Mouse (Mus musculus) 3T3-L1 (cell line): Measurements from ENCODE around the gene Xdh.
"Not testable (repeated sequence)": the region's sequence is repeated elsewhere in the genome, so short reads cannot be mapped to it uniquely, and the experiment has no call there.

ENCODE experiments used
- DNase-seq: peaks from one replicate; pipeline ENCODE4 v3.0.0-alpha.2; 2015; ENCODE audit warnings: low read depth, low spot score

Gene Xdh

DNA sequence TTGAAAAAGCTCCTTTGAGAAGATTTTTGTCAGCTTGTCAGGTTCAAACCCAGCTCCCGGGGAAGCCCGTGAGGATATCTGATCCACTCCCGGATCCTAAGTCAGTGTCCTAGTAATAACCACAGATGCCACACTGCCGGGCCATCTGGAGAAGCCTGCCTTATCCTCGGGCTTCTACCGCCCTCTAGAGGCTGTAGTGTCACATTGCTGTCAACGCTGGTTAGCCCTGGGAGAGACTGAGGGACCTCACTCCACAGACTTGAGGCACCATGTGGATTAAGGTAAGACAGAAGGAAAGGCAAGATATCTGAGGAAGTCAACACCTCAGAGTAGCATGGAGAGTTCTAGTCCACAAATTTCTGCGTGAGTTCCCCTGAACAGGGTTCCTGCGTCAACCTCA is 67.8 kb downstream of the Xdh start:
- DNase-seq: peak; percentile 90

DNA sequence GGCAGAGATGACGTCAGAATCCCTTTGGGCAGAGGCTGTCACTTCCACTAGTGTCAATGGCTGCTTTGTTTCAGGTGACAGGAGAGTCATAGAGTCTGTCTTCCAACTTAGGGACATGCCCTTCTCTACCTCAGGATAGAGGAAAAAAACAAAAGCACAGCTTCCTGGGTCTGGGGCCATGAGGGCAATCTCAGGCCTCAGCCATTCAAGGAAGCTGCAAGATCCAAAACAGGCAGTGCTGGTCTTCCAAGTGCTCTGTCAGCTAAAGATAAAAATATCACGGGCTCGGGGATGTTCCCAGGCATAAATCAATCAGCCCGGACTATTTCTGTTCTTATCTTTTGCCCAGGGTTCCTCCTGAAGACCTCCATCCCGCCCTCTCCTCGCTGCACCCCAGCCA is 68.7 kb downstream of the Xdh start:
- DNase-seq: no peak

DNA sequence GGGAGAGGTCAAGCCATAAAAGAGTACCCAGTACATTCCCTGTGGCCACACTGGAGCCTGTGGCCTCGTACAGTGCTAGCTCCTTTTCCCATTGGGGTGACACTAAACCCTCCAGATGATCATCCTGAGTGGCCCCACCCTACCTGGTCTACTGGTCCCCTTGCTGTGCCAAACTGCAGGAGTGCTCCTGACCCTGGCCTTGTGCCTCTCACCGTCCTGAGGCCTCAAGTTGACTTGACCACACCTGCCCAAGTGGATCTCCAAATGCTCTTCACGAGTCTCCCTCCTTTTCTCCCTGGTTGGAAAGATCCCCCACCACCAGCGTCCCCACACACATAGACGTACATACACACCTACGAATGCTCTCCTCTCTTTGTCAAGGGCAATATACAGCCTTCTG is 69.7 kb downstream of the Xdh start:
- no peak for DNase-seq

DNA sequence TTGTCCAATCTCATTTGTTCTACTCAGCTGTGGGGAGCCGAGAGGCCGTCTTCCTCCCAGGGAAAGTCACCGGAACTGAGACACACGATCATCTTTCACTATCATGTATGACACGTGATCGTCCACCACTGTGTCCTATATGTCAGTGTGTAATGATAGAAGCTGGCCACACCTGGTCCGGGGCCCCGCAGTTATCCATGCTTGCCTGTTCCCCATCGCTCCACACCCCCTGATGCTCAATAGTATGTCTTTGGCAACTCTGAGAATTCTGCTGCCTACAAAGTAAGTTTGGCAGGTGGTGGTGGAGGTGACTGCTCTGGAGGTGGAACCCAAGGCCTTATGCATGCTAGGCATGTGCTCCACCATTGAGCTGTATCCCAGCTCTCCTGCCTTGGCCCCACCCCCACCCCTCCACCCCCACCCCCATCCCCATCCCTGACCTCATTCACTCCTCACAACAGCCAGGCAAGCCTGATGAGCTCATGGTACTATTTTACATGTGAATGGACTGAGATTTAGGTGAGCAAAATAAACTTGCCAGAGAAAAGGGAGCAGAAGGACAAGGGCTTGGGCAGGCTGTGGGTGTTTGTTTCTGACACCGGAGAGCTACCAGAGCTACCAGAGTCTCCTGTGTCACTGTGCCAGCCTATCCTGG is 70.6 kb downstream of the Xdh start:
- DNase-seq: no peak

DNA sequence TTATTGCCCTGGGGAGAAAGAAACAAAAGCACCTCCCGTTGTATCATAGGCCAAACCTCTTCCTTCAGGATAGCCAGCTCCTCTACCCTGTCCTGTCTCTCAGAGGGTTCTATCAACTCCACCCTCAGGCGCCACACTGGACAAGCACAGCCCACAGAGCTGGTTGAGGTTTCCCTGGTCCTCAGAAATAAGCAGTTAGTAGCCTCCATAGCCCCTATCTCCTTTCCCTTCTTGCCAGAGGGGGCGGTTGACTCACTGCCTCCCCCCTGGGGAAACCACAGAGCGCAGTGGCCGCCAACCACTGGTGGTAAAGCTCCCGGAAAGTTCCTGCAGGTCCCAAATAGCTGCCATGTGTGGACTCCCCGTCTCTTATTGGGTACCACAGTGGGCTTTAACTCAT is 74.3 kb downstream of the Xdh start:
- no peak for DNase-seq

DNA sequence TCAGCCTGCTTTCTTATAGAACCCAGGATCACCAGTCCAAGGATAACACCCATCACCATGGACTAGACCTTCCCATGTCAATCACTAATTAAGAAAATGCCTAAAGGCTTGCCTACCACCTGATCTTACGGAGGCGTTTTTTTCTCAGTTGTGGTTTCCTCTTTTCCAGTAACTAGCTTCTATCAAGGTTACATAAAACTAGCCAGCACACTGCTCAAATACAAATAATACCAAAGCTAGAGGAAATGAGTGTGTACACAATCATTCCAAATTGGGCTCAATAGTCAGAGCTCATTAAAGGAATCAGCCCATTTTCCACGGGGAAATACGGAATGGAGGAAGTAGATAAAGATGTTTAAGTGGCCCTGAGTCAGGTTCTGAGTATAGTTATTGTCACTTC is 74.7 kb downstream of the Xdh start:
- no peak for DNase-seq

DNA sequence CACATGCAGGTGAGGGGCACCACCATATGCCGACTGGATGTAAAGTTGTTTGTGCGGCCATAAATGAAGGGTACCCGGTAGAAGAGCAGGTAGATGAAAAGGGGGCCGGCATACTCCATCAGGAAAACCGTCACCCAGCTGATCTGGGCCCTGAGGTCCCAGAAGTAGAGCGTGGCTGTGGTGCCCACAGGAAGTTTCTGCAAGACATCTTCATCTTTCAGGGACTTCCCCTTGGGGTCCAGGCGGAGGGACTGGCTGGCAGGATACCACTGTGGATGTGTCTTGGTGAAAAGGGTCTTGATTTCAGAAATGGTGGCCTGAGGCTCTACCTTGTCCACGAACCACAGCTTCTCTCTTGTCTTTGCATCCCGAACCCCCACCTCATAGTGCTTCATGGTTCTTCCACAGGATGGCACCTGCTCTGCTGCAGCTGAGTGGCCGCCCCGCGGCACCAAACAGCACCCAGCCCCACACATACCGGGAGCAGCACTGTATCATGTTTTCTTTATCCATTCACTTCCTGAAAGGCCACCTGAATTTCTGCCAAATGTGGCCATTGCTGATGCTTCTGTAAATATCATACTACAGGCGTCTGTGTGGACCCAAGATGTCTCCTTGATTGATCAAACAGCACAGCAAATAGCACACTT is 78.9 kb downstream of the Xdh start:
- DNase-seq: no peak

DNA sequence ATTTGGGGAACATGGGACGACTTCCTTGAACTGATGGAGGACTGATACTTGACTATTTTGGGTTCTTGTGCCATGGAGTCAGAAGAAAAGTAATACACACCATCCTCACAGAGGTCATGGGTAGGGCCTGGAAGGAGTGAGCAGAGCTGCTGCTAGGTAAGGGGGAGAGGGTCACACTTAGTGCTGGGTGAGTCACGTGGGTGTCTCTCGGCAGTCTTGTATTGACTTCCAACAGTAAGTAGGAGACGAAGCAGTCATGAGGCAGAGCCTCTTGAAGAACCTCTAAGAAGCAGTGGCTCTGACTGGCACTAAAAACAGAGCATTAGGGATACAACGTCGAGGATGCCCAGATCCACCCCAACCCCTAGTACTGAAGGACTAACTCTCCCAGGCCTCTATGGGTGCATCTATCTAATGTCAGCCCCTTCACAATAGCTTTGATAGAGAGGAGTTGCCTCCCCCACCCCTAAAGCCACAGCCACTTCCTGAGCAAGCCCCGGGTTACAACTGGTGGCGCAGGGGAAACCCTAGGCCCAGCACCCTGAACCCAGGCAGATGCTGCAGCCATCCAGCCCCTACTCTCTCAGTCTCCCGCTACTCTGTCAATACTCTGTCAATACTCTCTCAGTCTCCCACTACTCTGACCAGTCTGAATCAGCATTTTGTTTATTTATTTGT is 80.8 kb downstream of the Xdh start:
- DNase-seq: no peak

DNA sequence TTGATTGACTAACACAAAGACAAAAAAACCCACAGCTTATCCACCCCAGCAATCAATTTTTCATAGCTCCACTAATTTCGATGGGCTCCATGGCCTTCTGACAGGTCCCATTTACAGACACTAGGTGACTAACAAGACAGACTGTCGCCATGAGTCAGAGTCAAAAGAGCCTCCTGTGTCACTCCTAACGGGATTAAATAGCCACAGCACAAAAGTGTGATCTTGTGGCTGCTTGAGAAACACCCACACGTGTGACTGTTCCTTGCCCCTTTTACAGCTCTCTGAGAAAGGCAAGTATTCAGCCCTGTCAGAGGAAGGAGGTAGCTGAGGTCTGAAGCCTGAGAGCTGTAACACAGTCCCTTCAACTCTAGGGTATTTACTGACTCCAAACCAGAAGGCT is 96.3 kb downstream of the Xdh start:
- peak; percentile 36 for DNase-seq

DNA sequence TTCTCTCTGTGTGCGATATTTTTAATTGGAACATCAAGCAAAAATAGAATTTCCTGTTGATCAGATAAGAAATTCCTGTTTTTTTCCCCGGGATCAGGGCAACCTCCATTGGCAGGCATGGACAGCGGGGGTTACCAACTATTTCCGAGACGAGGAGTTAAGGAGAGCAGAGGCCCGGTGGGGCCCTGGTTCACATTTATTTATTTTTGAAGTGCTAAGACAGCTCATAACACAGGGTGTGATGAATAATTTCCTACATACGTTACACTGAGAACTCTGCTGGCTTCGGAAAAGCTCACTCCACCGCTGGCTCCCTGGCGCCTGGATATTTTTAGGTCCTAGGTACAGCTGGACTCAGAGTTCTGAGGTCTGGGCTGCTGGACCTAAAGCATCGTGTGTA is 97.0 kb downstream of the Xdh start:
- no peak for DNase-seq

DNA sequence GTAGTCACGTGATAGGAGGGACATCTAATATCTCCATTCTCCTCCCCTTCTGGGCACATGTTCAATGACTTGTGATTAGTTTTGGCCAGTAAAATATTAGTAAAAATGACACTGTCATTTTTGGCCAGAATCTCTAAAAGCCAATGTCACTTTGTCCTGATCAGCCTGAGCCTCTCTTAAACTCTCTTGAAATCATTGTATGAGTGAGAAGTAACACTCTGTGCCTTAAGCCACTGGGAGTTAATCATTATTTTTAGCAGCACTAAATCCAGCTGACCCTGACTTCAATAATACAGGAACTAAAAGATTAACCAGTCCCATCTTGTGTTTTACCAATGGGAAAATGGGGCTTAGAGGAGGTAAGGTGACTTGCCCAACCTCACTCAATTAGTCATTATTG is 102.6 kb downstream of the Xdh start:
- DNase-seq: no peak

DNA sequence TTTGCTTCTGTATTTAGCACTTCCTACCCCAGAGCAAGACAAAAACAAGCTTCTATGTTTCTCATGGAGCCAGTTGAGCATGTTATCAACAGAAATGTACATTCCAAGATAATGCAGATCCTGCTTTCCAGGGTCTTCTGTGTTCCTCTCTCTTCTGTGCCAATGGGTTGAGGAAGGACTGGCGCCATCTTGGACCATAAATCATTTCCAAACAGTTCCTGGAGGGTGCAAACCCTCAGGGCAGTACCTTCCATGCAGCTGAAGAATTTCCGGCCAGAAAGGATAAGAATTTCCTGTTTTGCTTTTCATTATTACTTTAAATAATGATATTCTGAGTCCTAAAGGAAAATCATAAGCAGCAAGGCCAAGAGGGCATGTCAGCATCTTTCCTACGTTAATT is 104.4 kb downstream of the Xdh start:
- no peak for DNase-seq

DNA sequence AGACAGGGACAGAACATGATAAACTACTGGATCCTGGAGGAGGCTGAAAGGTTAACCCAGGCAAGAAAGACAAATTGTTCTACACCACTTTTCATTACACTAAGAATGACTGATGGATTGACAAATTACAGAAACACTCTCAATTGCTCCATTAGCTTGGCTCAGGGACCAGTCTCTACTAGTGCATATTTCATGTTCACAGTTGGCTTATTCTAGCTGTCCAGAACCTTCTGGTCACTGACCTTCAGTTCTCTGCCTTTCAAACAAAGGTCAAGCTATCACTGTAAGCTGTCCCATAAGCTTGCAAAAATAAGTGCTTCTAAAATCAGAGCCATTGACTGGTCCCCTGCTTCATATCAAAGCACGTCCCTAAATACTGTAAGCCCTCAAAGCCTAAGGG is 107.0 kb downstream of the Xdh start:
- no peak for DNase-seq

DNA sequence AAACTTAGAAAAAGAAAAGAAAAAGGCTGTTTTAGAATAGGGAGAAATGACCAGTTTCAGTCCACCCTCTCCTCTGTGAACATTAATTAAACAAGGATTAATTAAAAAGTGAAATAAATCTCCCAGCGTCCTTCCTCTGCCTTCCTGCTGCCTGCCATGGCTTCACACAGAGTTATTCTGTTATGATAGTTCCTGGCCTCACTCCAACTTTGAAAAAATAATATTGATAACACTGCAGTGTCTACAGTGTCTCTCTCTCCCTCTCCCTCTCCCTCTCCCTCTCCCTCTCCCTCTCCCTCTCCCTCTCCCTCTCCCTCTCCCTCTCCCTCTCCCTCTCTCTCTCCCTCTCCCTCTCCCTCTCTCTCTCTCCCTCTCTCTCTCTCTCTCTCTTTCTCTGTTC is 110.1 kb downstream of the Xdh start:
- DNase-seq: not testable (repeated sequence)

DNA sequence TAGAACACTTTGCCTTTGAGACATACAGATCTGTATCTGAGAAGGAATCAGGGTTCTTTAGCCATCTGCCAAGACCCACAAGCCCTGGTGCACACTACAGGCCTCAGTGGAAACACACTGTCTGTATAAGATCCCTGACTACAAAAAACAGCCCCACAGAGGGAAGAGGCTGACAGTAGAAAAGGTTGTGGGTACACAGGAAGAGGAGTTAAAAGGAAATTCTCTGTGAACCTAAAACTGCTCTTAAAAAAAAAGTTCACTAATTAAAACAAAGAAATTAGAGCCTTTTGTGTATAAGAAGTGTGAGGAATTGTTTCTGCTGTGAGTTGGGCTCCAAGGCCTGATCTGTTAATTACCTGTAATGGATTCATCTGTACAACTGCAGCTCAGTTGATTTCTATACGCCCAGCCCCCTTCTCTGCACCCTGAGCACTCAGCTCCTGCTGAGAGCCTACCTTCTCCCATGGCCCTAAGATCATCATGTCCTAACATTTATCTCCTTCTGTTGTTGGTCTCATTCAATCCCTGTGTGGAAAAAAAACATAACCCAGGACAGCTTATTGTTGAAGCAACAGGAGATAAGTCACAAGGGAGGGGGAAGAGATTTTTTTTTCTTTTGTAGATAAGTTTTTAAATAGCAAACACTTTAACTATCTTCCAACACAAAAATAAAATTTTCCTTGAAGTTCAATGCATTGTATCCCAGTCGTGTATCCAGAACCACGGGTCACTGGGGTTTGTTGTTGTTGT is 110.7 kb downstream of the Xdh start:
- no peak for DNase-seq

DNA sequence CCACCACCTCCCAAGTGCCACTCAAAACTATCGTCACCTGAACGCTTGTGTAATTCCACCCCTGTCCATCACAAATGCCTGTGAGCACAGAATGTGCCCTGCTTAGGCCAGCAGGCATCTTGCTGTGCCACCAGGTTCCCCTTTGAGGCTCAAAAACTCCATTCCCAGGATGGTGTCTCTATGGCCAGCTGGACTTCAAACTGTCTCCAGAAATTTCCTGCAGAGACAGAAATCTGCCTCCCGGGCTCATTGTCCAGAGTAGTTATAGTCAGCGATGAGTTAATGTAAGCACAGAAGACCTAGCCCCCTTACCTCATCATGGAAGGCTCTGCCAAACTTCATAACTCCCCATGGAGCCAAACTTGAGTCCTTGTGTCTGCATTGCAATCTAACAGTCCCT is 112.8 kb downstream of the Xdh start:
- no peak for DNase-seq

DNA sequence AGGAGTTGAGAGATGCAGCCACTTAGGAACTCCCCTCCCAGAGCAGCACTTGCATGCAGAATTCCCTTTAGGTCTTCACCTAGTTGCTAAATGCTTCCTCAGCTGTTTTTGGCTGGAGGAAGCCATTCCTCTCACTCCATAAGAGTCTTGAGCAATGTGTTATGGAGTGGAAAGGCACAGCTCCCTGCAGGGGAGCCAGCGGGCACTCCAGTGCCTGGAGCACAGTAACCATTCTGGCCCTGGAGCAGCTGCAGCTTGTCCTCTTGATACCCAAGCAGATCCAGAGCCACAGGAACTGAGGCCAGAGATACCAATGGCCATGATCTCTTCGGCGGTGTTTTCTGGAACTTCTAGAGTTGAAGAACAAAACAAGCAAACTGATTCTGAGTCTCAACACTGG is 113.4 kb downstream of the Xdh start:
- DNase-seq: peak; percentile 27
